Mouse (Mus musculus): ENCODE data around the gene Spem1. TPM values are rescaled to one million over a fixed set of nuclear protein-coding genes. Genes with fewer than 3 reads are reported as not detected.

Gene Spem1
- polyA plus RNA-seq, 1 experiment: not detected

DNA sequence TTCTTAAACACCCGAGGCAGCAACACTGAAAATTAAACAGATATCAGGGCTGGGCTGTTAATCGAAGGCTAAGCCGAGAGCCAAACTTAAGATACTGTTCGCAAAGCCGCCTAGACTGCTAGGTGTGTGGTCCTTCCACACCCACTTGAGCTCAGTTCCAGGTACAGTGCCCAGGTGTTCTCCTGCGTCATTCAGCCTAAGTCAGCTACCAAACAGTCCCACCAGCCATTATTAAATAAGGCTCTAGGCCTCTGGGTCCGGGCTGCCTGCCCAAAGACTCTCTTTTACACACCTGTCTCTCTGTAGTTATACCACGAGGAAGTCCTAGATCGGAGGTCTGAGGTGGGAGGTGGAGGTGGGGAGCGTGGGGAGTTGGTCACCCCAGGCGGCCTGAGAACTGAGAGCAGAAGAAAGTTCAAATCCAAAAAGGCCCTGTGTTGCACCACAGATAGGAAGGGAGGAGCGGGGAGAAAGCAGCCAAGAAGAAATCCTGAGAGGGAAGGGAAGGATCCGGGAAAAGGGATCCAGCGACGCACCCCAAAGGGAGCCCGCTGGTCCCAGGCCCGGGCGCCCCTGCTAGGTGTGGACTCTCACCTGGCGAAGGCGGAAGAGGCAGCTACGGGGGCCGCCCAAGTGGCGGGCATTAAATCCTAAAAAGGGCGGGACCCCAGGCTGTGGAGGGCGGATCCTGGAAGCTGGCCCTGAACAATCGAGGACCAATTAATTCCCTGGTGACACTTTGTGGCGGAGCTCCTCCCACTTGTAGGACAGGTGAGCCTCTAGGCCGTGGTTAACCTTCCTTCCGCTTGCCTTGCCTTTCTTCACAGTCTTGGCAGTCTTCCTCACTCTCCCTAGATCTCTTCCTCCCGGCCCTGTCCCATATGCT, 36.4 kb upstream of the Spem1 start, which contains the start of gene Tnk1:
Gene Tnk1, minus strand, starts transcription at position 618 of the 886 bp plus-strand sequence.
- Histone ChIP-seq H3K4me1 (ENCODE audit: control insufficient read depth, insufficient read depth, insufficient read length, low read length) (peaks cover 11% of the 10 kb centered on the region), H3K27ac (ENCODE audit: insufficient read depth, low read depth, low read length) (peak within 1 kb of the TSS; percentile 85), H3K27me3 (ENCODE audit: control insufficient read depth, insufficient read depth, low read length) (no peaks in the 10 kb centered on the region), H3K4me3 (ENCODE audit: low read depth, low read length) (peak within 1 kb of the TSS; percentile 74), H3K36me3 (ENCODE audit: control insufficient read depth, insufficient read depth, low read length) (peaks cover 14% of the 10 kb centered on the region)
- TF ChIP-seq POLR2A (IDR thresholded peaks at IDR 0.05; ENCODE audit: low read depth, low read length) (peak; percentile 79; the same call in 1 of the 2 replicates), CTCF (IDR thresholded peaks at IDR 0.05; ENCODE audit: extremely low read depth, insufficient read length, insufficient replicate concordance, low read depth, low read length) (no peak)
- WGBS: 13% methylated on average over 30 of the region's 30 CpGs

DNA sequence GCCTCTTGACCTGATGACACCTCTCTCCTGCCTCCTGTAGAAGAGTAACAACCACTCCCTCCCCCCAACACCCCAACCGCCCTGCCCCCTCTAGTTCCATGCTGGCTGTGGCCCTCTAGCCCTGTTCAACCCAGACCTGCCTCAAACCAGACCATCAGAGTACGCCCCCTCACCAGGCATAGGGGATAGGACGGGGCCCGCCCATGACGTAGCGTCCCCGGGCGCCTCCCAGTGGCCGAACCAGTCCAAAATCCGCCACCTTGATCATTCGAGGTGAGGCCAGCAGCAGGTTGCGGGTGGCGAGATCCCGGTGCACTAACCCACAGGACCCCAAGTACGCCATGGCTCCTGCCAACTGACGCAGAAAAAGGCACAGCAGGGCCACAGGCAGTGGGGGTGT, 33.4 kb upstream of the Spem1 start:
- no peaks in the 10 kb centered on the region for H3K27me3 ChIP-seq (ENCODE audit: control insufficient read depth, insufficient read depth, low read length)
- peaks cover 41% of the 10 kb centered on the region for H3K36me3 ChIP-seq (ENCODE audit: control insufficient read depth, insufficient read depth, low read length)
- WGBS: 70% methylated on average over 16 of the region's 16 CpGs
- H3K27ac ChIP-seq (ENCODE audit: insufficient read depth, low read depth, low read length): no peak overlapping the region
- peaks cover 11% of the 10 kb centered on the region for H3K4me1 ChIP-seq (ENCODE audit: control insufficient read depth, insufficient read depth, insufficient read length, low read length)
- H3K4me3 ChIP-seq (ENCODE audit: low read depth, low read length): no peak overlapping the region
- no peak for TF ChIP-seq POLR2A (IDR thresholded peaks at IDR 0.05; ENCODE audit: low read depth, low read length)
- no peak for TF ChIP-seq CTCF (IDR thresholded peaks at IDR 0.05; ENCODE audit: extremely low read depth, insufficient read length, insufficient replicate concordance, low read depth, low read length)

DNA sequence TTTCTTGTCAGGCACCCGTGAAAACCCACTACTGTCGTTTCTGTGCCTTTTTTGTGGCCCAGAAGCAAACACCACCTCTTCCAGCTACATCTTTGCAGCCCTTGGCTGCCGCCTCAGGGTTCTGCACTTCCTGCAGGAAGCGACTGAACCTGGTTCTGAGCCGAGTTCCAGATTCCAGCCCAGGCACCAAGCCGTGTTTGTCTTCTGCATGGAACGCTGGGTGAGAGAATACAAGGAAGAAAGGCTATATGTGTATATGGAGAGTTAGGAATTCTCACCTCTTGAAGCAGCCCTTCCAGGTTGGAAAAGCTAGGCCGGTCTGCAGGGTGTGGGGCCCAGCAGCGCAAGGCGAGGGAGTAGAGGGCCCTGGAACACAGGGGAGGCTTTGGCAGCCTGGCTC, 32.7 kb upstream of the Spem1 start:
- TF ChIP-seq POLR2A (IDR thresholded peaks at IDR 0.05; ENCODE audit: low read depth, low read length) (no peak), CTCF (IDR thresholded peaks at IDR 0.05; ENCODE audit: extremely low read depth, insufficient read length, insufficient replicate concordance, low read depth, low read length) (no peak)
- H3K27ac ChIP-seq (ENCODE audit: insufficient read depth, low read depth, low read length): no peak overlapping the region
- peaks cover 11% of the 10 kb centered on the region for H3K4me1 ChIP-seq (ENCODE audit: control insufficient read depth, insufficient read depth, insufficient read length, low read length)
- no peaks in the 10 kb centered on the region for H3K27me3 ChIP-seq (ENCODE audit: control insufficient read depth, insufficient read depth, low read length)
- 78% methylated on average over 10 of the region's 10 CpGs for WGBS
- H3K4me3 ChIP-seq (ENCODE audit: low read depth, low read length): no peak overlapping the region
- peaks cover 47% of the 10 kb centered on the region for H3K36me3 ChIP-seq (ENCODE audit: control insufficient read depth, insufficient read depth, low read length)

DNA sequence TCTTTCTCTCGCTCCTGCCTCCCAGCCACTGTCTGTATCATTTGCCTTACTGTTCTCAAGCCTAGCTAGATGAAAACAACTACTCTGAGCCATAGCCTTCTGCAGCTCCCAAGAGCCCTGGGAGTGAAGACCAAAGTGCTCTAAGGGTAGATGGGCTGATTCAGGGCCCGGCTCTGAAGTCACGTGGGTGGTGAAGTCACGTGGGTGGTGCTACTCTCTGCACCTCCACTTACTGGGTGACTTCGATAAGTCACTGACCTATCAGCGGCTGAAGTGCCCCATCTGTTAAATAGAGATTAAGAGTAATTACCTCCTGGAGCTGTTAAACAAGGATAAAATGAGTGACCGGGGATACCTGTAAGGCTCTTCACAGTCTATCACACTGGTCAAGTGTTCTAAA, 32.0 kb upstream of the Spem1 start:
- H3K27me3 ChIP-seq (ENCODE audit: control insufficient read depth, insufficient read depth, low read length): no peaks in the 10 kb centered on the region

DNA sequence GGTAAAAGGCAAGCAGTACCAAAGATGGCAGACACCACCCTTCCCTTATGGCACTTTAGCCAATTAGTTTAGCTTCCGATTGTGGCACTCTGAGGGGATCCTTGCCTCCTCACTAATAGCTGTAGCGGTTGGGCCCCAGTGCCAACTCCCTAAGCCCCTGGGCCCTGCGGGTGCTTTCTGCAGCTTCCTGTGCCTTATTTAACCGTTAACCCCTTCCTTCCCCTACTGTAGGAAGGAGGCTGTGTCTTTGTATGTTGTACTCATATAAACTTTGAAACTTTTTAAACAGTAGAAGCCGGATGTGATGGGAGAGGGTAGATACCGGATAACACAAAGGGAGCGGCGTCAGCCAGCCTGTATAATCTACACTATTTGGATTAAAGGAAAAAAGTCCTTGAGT, 28.8 kb upstream of the Spem1 start:
- Histone ChIP-seq H3K4me3 (ENCODE audit: low read depth, low read length) (no peak overlapping the region), H3K27me3 (ENCODE audit: control insufficient read depth, insufficient read depth, low read length) (no peaks in the 10 kb centered on the region), H3K36me3 (ENCODE audit: control insufficient read depth, insufficient read depth, low read length) (peaks cover 46% of the 10 kb centered on the region), H3K4me1 (ENCODE audit: control insufficient read depth, insufficient read depth, insufficient read length, low read length) (peaks cover 14% of the 10 kb centered on the region), H3K27ac (ENCODE audit: insufficient read depth, low read depth, low read length) (no peak overlapping the region)
- WGBS: 74% methylated on average over 8 of the region's 8 CpGs
- TF ChIP-seq CTCF (IDR thresholded peaks at IDR 0.05; ENCODE audit: extremely low read depth, insufficient read length, insufficient replicate concordance, low read depth, low read length) (no peak), POLR2A (IDR thresholded peaks at IDR 0.05; ENCODE audit: low read depth, low read length) (no peak)

More for the DNA sequence above, 32.0 kb upstream of the Spem1 start:
- WGBS: 38% methylated on average over 7 of the region's 7 CpGs
- Histone ChIP-seq H3K36me3 (ENCODE audit: control insufficient read depth, insufficient read depth, low read length) (peaks cover 48% of the 10 kb centered on the region), H3K4me1 (ENCODE audit: control insufficient read depth, insufficient read depth, insufficient read length, low read length) (peaks cover 8% of the 10 kb centered on the region), H3K27ac (ENCODE audit: insufficient read depth, low read depth, low read length) (no peak overlapping the region), H3K4me3 (ENCODE audit: low read depth, low read length) (no peak overlapping the region)
- no peak for TF ChIP-seq CTCF (IDR thresholded peaks at IDR 0.05; ENCODE audit: extremely low read depth, insufficient read length, insufficient replicate concordance, low read depth, low read length)

DNA sequence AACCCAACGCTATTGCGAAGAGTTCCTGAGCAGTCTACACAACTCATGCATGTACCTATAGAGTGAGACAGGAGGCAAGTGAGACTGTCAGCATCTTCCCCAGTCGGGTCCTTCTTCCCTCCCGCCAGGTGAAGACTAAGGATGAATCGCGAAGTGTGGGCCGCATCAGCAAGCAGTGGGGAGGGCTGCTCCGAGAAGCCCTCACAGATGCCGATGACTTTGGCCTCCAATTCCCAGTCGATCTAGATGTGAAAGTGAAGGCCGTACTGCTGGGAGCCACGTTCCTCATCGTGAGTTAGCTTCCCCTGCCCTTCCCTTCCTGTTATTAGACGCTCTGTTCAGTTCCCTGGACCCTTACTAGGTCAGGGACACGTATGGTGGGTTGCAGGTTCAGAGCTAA, 27.9 kb upstream of the Spem1 start:
- peaks cover 38% of the 10 kb centered on the region for H3K36me3 ChIP-seq (ENCODE audit: control insufficient read depth, insufficient read depth, low read length)
- H3K4me3 ChIP-seq (ENCODE audit: low read depth, low read length): no peak overlapping the region
- no peak for TF ChIP-seq POLR2A (IDR thresholded peaks at IDR 0.05; ENCODE audit: low read depth, low read length)
- TF ChIP-seq CTCF (IDR thresholded peaks at IDR 0.05; ENCODE audit: extremely low read depth, insufficient read length, insufficient replicate concordance, low read depth, low read length): no peak
- no peaks in the 10 kb centered on the region for H3K27me3 ChIP-seq (ENCODE audit: control insufficient read depth, insufficient read depth, low read length)
- no peak overlapping the region for H3K27ac ChIP-seq (ENCODE audit: insufficient read depth, low read depth, low read length)
- peaks cover 16% of the 10 kb centered on the region for H3K4me1 ChIP-seq (ENCODE audit: control insufficient read depth, insufficient read depth, insufficient read length, low read length)
- WGBS: 87% methylated on average over 15 of the region's 15 CpGs

DNA sequence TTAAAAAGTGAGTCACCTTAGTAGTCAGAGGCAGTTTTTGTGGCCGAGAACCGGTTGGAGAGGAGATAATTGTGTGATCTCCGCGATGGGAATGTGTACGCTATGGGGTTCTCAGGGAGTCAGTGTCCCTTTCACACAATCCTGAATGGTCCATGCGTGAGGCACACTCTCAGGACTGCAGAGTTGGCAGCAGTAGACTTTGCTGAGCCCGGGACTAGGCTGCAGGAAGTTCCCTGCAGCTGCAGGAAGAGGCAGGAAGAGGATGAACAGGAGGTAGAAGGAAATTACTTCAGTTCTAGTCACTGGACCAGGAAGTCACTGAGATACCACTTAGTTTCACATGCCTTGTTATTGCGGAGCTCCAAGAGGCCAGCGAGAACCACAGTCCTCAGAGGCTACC, 27.1 kb upstream of the Spem1 start:
- Histone ChIP-seq H3K4me3 (ENCODE audit: low read depth, low read length) (no peak overlapping the region), H3K36me3 (ENCODE audit: control insufficient read depth, insufficient read depth, low read length) (peaks cover 34% of the 10 kb centered on the region), H3K27me3 (ENCODE audit: control insufficient read depth, insufficient read depth, low read length) (no peaks in the 10 kb centered on the region), H3K27ac (ENCODE audit: insufficient read depth, low read depth, low read length) (no peak overlapping the region), H3K4me1 (ENCODE audit: control insufficient read depth, insufficient read depth, insufficient read length, low read length) (peaks cover 16% of the 10 kb centered on the region)
- WGBS: 77% methylated on average over 9 of the region's 9 CpGs
- TF ChIP-seq POLR2A (IDR thresholded peaks at IDR 0.05; ENCODE audit: low read depth, low read length) (no peak), CTCF (IDR thresholded peaks at IDR 0.05; ENCODE audit: extremely low read depth, insufficient read length, insufficient replicate concordance, low read depth, low read length) (no peak)
